Mouse (Mus musculus): Measurements from ENCODE around the gene Tdpoz4. TPM values are rescaled to one million over a fixed set of nuclear protein-coding genes. Genes with fewer than 3 reads are reported as not detected.

The Tdpoz4 gene
- polyA plus RNA-seq (2012; rRNA removed): not detected in 2 replicates

GRCm38 (mm10) chr3:93796098-93796497 is at the start of gene Tdpoz4:
Gene Tdpoz4 (plus strand): TSS chr3:93796398.

GRCm38 (mm10) chr3:93772700-93773099 is 23.5 kb upstream of the Tdpoz4 start, which contains the start of gene Gm5773:
Gene Gm5773 (plus strand): TSS chr3:93773000.

DNA sequence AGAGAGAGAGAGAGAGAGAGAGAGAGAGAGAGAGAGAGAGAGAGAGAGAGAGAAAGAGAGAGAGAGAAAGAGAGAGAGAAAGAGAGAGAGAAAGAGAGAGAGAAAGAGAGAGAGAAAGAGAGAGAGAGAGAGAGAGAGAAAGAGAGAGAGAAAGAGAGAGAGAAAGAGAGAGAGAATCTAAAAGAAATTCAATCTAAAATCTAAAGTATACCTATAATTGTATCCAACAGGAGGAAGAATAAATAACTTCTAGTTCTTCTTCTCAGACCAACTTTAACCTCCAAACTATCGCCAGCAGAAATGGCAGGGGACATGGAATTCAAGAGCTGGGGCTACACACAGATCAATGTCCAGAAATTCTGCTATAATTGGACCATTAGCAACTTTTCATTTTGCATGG is 29.5 kb downstream of the Tdpoz4 start, which contains the start of gene Tdpoz3:
Gene Tdpoz3, plus strand, starts transcription at position 301 of the 400 bp plus-strand sequence.

Other genes with a start within 250 kb of the Tdpoz4 start
- gene S100a10, start 241.3 kb upstream of the Tdpoz4 start, polyA plus RNA-seq (2012; rRNA removed): 42.7 and 56.0 TPM in 2 replicates
- gene Tdpoz2, start 143.7 kb upstream of the Tdpoz4 start, polyA plus RNA-seq (2012; rRNA removed): not detected in 2 replicates
- gene Tdpoz1, start 120.1 kb upstream of the Tdpoz4 start, polyA plus RNA-seq (2012; rRNA removed): not detected in 2 replicates
- not detected in 2 replicates for gene Gm37596, start 103.3 kb upstream of the Tdpoz4 start, polyA plus RNA-seq (2012; rRNA removed)
- not detected in 2 replicates for gene Gm5773, start 23.4 kb upstream of the Tdpoz4 start, polyA plus RNA-seq (2012; rRNA removed)
- not detected in 2 replicates for gene Tdpoz3, start 29.6 kb downstream of the Tdpoz4 start, polyA plus RNA-seq (2012; rRNA removed)
- gene Gm9117, start 147.1 kb downstream of the Tdpoz4 start, polyA plus RNA-seq (2012; rRNA removed): not detected in 2 replicates
- not detected in 2 replicates for gene Tdpoz5, start 164.9 kb downstream of the Tdpoz4 start, polyA plus RNA-seq (2012; rRNA removed)